Mouse (Mus musculus): ENCODE results near the gene Jak3. TPM values are rescaled to one million over a fixed set of nuclear protein-coding genes. Genes with fewer than 3 reads are reported as not detected.
"Not testable (repeated sequence)": the region's sequence is repeated elsewhere in the genome, so short reads cannot be mapped to it uniquely, and the experiment has no call there.

Jak3 gene
- polyA plus RNA-seq, 1 experiment from 2014 or later = 5.7 TPM

- Histone ChIP-seq H3K36me3 (no peaks in the 10 kb centered on the region), H3K4me3 (replicated peaks) (peak overlapping the region; percentile 32), H3K27ac (no peak overlapping the region), H3K27me3 (peaks cover 38% of the 10 kb centered on the region), H3K4me2 (peak overlapping the region; percentile 60), H3K4me1 (replicated peaks) (peaks cover 38% of the 10 kb centered on the region), H3K9me3 (replicated peaks) (no peaks in the 10 kb centered on the region), H3K9ac (peak overlapping the region; percentile 36; the same call in 1 of the 2 replicates)
- ATAC-seq (ENCODE audit: low read depth) (peak; percentile 41; the same call in 1 of the 2 replicates), DNase-seq (no peak)
- 5% methylated on average over 20 of the region's 21 CpGs for WGBS (ENCODE audit: insufficient replicate concordance)
Measured at GRCm38 (mm10) chr8:71728240-71728785, 52.2 kb downstream of the Jak3 start.

GRCm38 (mm10) chr8:71728826-71729620 lies 52.9 kb downstream of the Jak3 start:
- Histone ChIP-seq H3K4me3 (replicated peaks) (peak overlapping the region; percentile 32), H3K36me3 (no peaks in the 10 kb centered on the region), H3K27me3 (peaks cover 38% of the 10 kb centered on the region), H3K27ac (no peak overlapping the region), H3K9me3 (replicated peaks) (no peaks in the 10 kb centered on the region), H3K9ac (peak overlapping the region; percentile 36; the same call in 1 of the 2 replicates), H3K4me1 (replicated peaks) (peaks cover 31% of the 10 kb centered on the region), H3K4me2 (peak overlapping the region; percentile 60)
- 6% methylated on average over 16 of the region's 16 CpGs for WGBS (ENCODE audit: insufficient replicate concordance)
- ATAC-seq (ENCODE audit: low read depth) (no peak), DNase-seq (no peak)

GRCm38 (mm10) chr8:71731652-71732230 lies 55.6 kb downstream of the Jak3 start:
- ATAC-seq (ENCODE audit: low read depth) (no peak), DNase-seq (no peak)
- no peak overlapping the region for H3K4me2 ChIP-seq
- H3K27me3 ChIP-seq = peaks cover 23% of the 10 kb centered on the region
- WGBS (ENCODE audit: insufficient replicate concordance) = 22% methylated on average over 3 of the region's 3 CpGs
- no peak overlapping the region for H3K27ac ChIP-seq
- H3K9me3 ChIP-seq (replicated peaks) = no peaks in the 10 kb centered on the region
- H3K4me1 ChIP-seq (replicated peaks) = peaks cover 11% of the 10 kb centered on the region
- no peak overlapping the region for H3K4me3 ChIP-seq (replicated peaks)
- H3K9ac ChIP-seq = no peak overlapping the region
- H3K36me3 ChIP-seq = no peaks in the 10 kb centered on the region

GRCm38 (mm10) chr8:71738316-71738715 lies 62.2 kb downstream of the Jak3 start:
- not testable (repeated sequence) for H3K27me3 ChIP-seq; DNase-seq; H3K27ac ChIP-seq; H3K9ac ChIP-seq; H3K4me3 ChIP-seq (replicated peaks); H3K4me1 ChIP-seq (replicated peaks); H3K9me3 ChIP-seq (replicated peaks); ATAC-seq (ENCODE audit: low read depth); H3K4me2 ChIP-seq; H3K36me3 ChIP-seq

Small RNA genes within 50 kb of the gene (microRNA-seq; reads per million reads assigned to microRNA genes)
- not detected for gene Mir6769b

Other genes starting within 250 kb of the Jak3 start
- 12.3 and 13.2 TPM in 2 replicates for gene Abhd8, start 212.6 kb upstream of the Jak3 start, polyA plus RNA-seq (2015; fragmentation: Nextera tagmentation; extraction: Ambion mirVana)
- gene Mrpl34, start 211.3 kb upstream of the Jak3 start, polyA plus RNA-seq (2015; fragmentation: Nextera tagmentation; extraction: Ambion mirVana) = 154 and 157 TPM in 2 replicates
- gene Dda1, start 207.1 kb upstream of the Jak3 start, polyA plus RNA-seq (2015; fragmentation: Nextera tagmentation; extraction: Ambion mirVana) = 50.9 and 51.6 TPM in 2 replicates
- 0.12 and 0.14 TPM in 2 replicates for gene Ano8, start 190.3 kb upstream of the Jak3 start, polyA plus RNA-seq (2015; fragmentation: Nextera tagmentation; extraction: Ambion mirVana)
- gene Gtpbp3, start 188.2 kb upstream of the Jak3 start, polyA plus RNA-seq (2015; fragmentation: Nextera tagmentation; extraction: Ambion mirVana) = 6.8 and 7.3 TPM in 2 replicates
- 24.3 and 28.4 TPM in 2 replicates for gene Plvap, start 164.5 kb upstream of the Jak3 start, polyA plus RNA-seq (2015; fragmentation: Nextera tagmentation; extraction: Ambion mirVana)
- 0.15 TPM in 2 replicates for gene Ccdc194, start 150.6 kb upstream of the Jak3 start, polyA plus RNA-seq (2015; fragmentation: Nextera tagmentation; extraction: Ambion mirVana)
- 34.1 and 36.0 TPM in 2 replicates for gene Bst2, start 138.8 kb upstream of the Jak3 start, polyA plus RNA-seq (2015; fragmentation: Nextera tagmentation; extraction: Ambion mirVana)
- gene Mvb12a, start 133.4 kb upstream of the Jak3 start, polyA plus RNA-seq (2015; fragmentation: Nextera tagmentation; extraction: Ambion mirVana) = 30.4 and 33.9 TPM in 2 replicates
- gene Tmem221, start 117.4 kb upstream of the Jak3 start, polyA plus RNA-seq (2015; fragmentation: Nextera tagmentation; extraction: Ambion mirVana) = 0.53 and 0.66 TPM in 2 replicates
- 0.13 and 0.14 TPM in 2 replicates for gene Nxnl1, start 109.7 kb upstream of the Jak3 start, polyA plus RNA-seq (2015; fragmentation: Nextera tagmentation; extraction: Ambion mirVana)
- gene Slc27a1, start 107.4 kb upstream of the Jak3 start, polyA plus RNA-seq (2015; fragmentation: Nextera tagmentation; extraction: Ambion mirVana) = 2.3 and 2.5 TPM in 2 replicates
- gene Pgls, start 84.1 kb upstream of the Jak3 start, polyA plus RNA-seq (2015; fragmentation: Nextera tagmentation; extraction: Ambion mirVana) = 104 and 110 TPM in 2 replicates
- gene Fam129c, start 78.6 kb upstream of the Jak3 start, polyA plus RNA-seq (2015; fragmentation: Nextera tagmentation; extraction: Ambion mirVana) = 0.28 and 0.80 TPM in 2 replicates
- gene Colgalt1, start 65.3 kb upstream of the Jak3 start, polyA plus RNA-seq (2015; fragmentation: Nextera tagmentation; extraction: Ambion mirVana) = 21.4 and 21.9 TPM in 2 replicates
- gene Unc13a, start 4.5 kb upstream of the Jak3 start, polyA plus RNA-seq (2015; fragmentation: Nextera tagmentation; extraction: Ambion mirVana) = 0.20 TPM in 2 replicates
- gene Insl3, start 12.9 kb downstream of the Jak3 start, polyA plus RNA-seq (2015; fragmentation: Nextera tagmentation; extraction: Ambion mirVana) = 0.67 and 1.1 TPM in 2 replicates
- gene B3gnt3, start 25.5 kb downstream of the Jak3 start, polyA plus RNA-seq (2015; fragmentation: Nextera tagmentation; extraction: Ambion mirVana) = 3.5 and 3.7 TPM in 2 replicates
- gene Fcho1, start 49.4 kb downstream of the Jak3 start, polyA plus RNA-seq (2015; fragmentation: Nextera tagmentation; extraction: Ambion mirVana) = 16.6 and 16.9 TPM in 2 replicates
- gene Zfp709, start 205.7 kb downstream of the Jak3 start, polyA plus RNA-seq (2015; fragmentation: Nextera tagmentation; extraction: Ambion mirVana) = 1.6 and 2.1 TPM in 2 replicates
- gene Zfp882, start 232.3 kb downstream of the Jak3 start, polyA plus RNA-seq (2015; fragmentation: Nextera tagmentation; extraction: Ambion mirVana) = 0.81 and 0.82 TPM in 2 replicates
- 8.8 and 10.3 TPM in 2 replicates for gene Zfp617, start 232.3 kb downstream of the Jak3 start, polyA plus RNA-seq (2015; fragmentation: Nextera tagmentation; extraction: Ambion mirVana)